Mouse (Mus musculus) spleen, adult 12 weeks (tissue): ENCODE data around the gene Ankrd27.
"Not testable (repeated sequence)": the region's sequence is repeated elsewhere in the genome, so short reads cannot be mapped to it uniquely, and the experiment has no call there.

Experiments
- DNase-seq: peaks from one replicate; pipeline ENCODE4 v3.0.0; 2022; ENCODE audit warnings: low spot score

Gene Ankrd27

DNA sequence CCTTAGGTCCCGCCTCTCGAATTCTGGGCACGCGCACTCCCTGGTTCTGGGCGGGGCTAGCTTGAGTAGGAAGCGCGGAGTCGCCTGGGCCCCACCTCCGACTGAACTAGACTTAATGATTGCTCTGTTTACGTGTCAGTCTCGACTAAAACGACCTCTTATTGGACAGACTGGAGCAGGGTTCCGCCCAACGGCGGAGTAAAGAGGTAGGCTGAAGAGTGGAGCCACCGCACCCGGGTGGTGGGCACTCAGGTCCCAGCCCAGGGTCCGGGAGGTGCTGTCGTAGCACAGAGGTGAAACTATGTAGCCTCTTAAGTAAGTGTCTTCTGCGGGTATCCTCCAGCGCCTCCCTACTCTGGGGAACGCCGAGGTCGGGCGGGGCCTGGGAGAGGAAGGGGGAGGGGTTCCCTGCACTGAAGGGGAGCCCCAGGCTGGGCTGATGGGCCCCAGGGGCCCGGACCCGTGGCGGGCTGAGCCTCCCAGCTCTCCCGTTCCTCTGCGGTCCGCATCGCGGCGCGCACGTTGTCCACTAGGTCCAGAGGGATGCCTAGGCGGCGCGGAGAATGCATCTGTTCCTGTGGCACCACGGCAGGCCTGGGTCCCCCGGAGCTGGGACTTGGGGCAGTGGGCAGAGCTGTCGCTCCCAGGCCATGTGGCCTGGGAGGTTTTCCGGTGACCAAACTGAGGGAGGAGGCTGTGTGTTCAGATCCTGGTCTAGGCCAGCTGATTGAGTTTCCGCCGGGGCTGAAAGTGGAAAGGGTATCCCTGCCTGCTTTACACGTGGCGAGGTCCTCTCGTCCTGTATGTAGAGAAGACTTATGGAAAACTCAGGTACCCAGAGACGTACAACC is at the start of gene Ankrd27:
Gene Ankrd27 (plus strand): TSS at position 190 of the 851 bp plus-strand sequence.
- peak; percentile 85 for DNase-seq

DNA sequence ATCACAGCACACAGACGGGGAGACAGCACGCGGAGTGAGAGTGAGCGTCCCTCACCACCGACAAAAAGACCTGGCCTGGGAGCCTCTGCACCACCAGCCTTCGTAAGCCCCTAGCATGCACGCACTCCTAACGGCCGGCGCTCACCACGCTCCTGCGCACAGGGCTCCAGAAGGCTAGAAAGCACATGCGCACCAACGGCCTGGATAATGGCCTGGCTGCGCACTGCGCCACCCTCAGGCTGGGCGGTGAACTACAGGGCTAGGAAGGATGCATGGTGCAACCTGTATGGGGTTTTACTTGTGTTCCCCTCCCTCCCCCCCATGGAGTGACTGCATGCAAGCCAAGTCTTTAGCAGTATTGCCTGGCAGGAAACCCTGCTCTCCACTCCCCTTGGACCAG is 48.5 kb upstream of the Ankrd27 start, which contains the start of gene Tdrd12:
Gene Tdrd12 (minus strand): TSS at position 184 of the 400 bp plus-strand sequence.
- DNase-seq: no peak

DNA sequence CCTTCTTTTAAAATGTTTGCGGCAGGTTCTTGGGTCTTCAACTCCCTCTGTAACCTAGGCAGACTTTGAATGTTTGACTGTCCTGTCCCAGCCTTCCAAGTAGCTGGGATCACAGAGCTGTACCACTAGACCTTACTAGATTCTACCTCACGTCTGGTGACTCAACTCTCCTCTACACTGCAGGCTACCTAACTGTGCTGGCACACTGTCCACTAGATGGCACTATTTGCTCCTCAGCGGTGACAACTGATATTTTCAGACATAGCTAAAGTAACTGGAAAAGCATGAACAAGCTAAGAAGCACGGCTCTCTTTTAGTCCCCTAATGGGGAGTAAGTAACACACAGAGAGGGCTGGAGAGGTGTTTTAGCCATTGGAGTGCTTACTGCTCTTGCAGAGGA is 40.2 kb upstream of the Ankrd27 start:
- DNase-seq: peak; percentile 47

DNA sequence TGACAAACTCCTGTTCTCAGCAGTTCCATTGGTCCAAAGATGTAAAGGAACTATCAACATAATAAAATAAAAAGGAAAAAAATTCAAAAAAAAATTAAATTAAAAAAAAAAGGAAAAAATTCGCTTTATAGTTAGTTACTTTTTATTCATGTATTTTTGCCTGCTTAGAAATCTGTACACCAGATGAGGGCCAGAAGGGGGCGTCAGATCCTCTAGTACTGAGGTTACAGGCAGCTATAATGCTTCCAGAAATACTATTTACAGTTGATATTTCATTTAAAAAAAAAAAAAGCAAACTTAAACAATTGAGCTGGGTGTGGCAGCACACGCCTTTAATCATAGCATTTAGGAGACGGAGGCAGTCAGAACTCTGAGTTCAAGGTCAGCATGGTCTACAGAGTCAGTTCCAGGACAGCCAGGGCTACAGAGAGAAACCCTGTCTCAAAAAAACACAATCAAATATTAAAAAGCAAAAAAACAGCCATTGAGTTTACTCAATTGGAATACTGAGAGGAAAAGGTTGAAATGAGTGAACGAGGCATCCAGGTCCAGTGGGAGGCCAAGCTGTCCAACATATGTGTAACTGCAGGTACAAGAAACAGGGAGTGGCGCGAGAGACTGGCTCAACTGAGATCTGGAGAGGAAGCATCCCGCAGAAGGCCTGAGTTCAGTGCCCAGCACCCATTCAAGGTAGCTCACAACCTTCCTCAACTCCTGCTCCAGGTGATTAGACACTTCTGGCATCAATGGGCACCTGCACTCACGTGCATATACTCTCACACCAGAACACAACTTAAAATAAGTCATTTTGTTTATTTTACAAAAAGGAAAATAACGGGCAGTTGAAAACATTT is 32.1 kb upstream of the Ankrd27 start:
- DNase-seq: peak; percentile 35

DNA sequence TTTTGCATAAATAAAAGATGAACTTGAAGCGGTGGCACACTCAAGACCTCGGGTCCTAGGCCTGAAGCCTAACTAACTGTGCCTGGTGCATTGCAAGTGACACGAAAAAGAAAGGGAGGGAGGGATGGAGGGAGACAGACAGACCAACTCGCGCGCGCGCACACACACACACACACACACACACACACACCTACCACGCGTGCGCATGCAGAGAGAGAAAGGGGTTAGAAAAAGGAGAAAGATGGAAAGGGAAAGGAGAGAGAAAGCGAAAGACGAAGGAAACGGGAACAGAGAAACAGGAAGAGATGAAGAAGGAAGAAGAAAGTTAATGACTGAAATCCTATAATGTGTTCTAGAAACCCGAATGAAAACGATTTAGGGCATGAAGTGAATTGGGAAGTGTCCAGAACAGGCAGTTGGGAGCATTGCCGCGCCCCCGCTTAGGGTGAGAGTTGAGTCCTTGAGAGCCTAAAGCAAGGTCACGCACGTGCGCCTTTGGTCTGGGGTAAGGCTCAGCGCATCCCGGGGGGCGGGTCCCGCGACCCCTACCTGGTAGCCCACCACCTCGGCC is 31.4 kb upstream of the Ankrd27 start:
- peak; percentile 52 for DNase-seq

DNA sequence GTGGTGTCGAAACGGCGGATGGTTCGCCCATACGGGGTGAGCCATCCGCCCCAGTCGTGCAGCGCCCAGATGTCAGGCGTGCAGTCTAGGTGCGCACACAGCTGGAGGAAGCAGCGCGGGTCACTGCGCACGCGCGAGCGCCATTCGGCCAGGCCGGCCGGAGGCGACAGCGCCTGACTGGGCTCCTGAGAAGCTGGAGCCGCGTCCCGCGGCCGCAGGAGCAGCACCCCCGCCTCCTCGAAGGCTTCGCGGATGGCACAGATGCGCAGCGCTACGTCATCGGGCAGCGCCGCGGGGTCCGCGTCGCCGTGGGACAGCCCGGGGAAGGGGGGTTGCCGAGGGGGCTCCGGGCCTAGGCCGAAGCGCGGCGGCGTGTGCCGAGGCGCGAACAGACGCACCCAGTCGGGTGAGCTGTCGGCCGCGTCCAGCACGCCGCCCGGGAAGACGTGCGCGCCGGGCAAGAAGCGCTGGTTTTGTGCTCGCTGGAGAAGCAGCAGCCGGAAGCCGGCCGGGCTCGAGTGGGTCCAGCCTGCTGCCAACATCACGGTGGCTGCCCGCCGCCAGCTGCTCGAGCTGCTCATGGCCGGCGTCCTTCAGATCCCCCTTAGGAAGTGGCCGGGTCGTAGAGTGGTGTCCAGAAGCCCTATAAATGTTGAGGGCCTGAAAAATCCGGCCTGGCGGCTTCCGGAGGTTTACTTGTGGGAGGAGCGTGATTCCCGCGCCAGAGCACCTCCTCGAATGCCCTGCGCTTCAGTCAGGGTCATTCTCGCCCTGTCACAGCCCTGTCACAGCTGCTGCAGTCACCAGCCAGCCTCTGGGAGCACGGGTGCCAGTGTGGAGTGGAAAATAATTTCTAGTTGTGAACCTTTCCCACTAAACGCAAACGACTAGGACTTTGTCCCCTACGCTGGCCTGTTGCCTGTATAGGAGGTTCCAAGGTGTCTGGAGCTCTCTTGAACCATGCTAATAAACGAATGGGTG is 30.5 kb upstream of the Ankrd27 start:
- peak; percentile 79 for DNase-seq

DNA sequence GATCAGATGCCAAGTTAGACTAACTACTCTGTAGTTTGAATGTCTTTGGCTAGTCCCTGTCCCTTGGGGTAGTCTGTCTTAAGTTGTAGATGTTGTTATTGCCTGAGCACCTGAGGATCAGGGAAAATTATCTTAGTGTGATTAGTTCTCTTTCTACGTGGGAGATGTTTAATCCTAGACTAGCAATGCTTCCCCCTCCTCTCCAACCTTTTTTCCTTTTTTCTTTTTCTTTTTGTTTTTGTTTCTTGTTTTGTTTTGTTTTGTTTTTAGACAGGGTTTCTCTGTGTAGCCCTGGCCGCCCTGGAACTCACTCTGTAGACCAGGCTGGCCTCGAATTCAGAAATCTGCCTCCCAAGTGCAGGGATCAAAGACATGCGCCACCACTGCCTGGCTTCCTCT is 29.8 kb upstream of the Ankrd27 start, which contains the start of gene Nudt19:
Gene Nudt19 (minus strand): TSS at position 100 of the 399 bp plus-strand sequence.
- no peak for DNase-seq

DNA sequence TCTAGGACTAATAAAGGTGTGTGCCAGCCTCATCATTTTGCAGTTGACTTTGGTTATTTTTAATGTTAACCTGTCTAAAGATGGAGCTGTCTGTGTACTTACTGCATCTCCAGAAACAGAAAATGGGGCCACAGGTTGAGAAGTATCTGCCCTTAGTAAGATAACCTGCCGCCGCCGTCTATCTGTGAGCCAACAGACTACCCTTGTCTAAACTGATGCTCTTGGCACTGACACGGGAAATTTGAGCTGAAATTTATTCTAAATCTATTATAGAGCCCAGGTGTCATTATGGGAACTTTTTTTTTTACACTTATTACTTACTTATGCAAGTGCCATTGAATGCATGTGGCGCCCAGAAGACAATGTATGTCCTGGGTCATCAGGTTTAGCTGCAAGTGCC is 29.1 kb upstream of the Ankrd27 start:
- peak; percentile 45 for DNase-seq

DNA sequence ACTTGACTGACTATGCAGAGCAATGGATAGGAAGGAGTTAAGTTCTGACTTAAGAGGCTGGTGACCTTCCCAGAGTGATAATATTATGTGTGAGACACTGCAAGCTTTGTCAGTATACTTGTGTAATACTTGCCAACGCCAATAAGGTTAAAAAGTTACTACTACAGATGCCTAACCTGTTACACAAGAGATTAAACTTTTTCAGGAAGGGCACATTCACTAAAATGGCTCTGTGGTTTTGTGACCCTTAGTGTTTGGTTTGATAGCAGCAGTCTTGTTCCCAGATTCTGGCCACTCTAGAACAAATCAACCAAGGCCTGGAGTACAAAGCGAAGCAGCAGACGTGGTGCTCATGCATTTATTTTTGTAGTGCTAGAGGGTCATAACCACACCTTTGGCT is 28.5 kb upstream of the Ankrd27 start:
- no peak for DNase-seq

DNA sequence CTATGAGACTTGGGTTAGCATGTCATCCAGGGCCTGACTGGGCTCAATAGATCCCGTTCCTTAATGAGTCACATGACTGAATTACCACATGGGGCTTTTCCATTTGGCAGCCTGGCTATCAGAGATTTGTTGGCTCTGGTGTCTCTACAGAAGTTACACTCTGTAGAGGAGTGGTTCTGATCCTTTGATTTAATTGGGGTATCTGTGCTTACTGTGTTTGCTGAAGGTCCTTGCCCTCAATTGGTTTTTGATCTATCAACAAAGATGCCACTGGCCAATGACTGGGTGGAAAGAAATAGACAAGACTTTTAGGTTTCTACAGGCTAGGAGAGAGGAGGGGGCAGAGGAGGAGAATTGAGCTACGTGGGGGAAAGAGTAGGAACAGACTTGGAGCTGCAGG is 27.4 kb upstream of the Ankrd27 start:
- DNase-seq: no peak

DNA sequence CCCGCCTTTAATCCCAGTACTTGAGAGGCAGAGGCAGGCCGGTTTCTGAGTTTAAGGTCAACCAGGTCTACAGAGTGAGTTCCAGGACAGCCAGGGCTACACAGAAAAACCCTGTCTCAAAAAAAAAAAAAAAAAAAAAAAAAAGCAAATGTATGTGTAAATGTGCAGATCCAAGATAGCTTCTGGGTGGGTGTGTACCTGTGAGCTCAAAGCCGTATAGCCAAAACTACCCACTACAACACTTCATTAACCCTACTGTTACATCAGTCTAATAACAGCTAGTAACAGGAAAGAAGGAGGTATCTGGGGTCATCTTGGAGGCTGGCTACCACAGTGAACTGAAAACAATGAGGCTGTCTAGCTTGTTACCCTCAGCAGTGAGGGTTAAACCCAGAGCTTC is 26.2 kb upstream of the Ankrd27 start:
- peak; percentile 36 for DNase-seq

DNA sequence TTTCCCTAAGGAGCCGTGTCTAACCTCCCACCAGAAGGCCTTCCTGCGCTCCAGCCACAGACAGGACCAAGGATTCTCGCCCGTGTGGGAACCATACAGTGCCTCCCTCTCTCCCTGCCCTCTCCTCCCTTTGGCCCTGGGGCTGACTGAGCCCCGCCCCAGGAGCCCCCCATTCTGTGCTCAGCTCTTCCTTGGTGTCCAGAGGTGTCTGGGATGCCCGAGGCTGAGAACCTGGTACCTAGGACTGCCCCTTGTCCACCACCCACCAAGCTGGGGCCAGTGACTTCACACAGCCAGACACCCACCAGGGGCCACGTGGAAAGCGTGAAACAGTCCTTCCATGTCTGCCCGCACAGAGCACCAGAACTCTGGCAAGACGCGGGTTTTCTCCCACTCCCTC is 23.0 kb upstream of the Ankrd27 start:
- DNase-seq: no peak

DNA sequence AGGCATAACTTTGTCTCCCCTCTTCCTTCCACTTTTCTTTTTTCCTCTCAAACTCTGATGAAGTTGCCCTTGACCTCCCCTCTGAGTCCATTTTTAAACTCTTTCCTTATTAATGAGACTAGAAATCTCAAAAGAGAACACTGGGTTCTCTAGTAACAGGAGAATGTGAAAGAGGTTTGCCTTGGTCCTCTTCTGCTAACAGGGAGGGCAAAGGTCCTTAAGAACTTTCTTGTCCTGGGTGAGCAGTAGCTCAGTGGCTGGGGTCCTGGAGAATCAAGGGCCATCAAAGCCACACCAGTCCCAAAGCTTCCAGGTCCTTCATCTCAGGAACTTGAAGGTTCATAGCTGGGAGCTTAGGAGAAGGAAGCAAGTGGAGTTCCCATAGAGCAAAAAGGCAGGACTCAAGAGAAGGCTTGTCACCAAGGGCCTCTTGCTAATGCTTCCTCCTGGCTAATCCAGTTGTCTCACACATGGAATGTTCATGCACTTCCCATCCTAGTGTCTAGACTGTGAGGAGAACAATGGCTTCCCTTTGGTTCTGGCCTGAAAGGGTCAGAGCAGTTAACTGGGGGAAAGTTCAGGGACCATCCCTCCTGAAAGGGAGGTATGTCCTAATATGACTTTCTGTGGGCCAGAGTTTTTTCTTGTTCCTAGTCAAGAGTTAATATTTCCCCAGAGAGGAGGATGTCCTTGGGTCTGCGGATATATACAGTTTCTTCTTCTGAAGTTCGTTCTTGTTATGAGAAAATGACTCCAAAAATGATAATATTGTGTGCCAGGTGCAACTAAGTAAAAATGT is 21.8 kb upstream of the Ankrd27 start:
- DNase-seq: no peak

DNA sequence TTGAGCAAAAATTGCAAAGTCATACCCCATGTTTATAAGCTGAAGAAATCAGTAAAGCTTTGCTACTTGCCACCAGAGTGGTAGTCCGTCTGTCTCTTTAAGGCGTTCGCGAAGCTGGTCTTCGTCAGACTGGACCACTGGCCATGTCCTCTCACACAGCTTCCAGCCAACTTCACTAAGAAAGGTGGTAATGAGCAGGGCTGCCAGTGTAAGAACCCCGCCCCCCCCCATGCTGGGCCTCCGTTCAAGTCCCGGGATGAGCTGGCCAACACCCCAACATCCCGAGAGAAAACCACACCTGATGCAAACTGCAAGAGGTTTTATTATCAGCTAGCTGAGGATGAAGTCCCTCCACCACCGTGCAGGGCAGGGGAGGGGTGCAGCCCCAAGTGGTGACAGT is 21.2 kb upstream of the Ankrd27 start:
- not testable (repeated sequence) for DNase-seq

DNA sequence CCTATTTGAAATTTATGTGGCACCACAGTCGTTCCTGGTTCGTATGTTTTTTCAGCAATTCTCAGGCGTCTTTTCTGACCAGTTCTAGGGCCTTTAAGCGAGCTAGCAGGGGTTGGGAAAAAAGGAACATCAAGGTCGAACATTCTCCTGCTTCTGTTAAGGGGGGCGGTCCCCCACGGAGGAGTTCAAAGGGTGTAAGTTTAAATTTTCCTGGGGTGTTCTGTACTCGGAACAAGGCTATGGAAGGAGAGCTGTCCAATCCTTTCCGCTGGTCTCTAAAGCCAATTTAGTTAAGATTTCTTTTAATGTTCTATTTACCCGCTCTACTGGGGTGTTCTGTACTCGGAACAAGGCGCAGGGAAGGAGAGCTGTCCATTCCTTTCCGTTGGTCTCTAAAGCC is 20.1 kb upstream of the Ankrd27 start:
- not testable (repeated sequence) for DNase-seq

DNA sequence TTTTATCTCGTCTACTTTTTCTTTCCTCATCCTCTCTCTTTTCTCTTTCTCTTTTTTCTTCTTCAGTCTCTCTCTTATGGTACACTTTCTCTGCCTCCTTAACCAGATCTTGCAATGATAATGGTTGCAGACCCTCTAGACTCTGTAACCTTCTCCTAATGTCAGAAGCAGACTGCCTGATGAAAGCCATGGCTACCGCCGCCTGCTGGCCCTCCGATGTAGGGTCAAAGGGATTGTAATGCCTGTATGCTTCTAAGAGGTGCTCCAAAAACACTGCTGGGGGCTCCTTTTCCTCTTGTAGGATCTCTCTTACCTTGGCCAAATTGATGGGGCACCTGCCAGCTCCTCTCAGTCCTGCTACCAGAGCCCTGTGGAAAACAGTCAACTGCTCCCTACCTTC is 16.3 kb upstream of the Ankrd27 start:
- not testable (repeated sequence) for DNase-seq

DNA sequence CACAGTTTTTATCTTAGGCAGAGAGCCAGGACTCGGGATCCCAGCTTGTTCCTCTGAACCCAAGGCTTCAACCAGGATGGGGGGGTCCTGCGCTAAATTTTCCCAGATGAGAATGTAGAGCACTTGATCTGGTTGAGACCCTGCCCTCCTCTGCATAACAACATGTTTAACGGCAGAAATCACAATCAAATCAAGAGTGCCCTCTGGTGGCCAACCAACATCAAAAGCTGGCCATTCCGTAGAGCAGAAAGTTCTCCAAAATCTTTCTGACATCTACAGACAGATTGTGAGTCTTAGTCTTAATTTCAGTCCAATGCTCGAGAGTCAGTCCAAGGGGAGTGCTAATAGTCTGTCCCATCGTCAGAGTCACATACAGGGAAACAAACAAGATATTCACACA is 15.2 kb upstream of the Ankrd27 start:
- not testable (repeated sequence) for DNase-seq

DNA sequence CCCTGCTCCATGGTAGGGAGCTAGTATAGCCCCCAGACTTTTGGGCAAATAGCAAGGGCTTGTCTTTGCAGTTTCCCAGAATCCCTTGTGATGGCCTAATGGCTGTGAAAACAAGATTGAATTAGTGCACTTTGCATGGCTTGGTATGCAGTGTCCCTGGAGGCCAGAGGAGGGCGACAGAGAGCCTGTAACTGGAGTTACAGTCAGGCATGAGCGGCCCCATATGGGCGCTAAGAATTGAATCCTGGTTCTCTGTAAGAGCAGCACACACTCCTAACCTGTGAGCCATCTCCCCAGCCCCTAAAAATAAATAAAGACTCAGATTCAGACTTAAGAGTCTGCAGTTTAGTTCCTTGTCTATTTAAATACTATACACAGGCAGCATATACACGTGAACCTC is 6.2 kb upstream of the Ankrd27 start:
- no peak for DNase-seq

DNA sequence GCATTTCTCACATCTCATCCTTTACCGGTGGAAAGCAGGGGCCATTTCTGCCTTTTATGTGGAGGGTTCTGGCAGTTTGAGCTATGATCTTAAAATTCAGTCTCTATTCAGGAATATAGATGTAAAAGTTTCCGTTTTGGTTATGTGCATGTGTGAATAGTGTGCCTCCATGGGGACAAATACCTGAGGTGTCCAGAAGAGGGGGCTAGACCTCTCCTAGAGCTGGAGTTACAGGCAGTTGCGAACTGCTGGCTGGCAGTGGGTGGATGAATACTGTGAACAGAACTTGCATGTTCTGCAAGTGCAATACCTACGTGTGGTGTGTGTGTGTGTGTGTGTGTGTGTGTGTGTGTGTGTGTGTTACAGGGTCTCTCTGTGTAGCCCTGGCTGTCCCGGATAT is 3.3 kb upstream of the Ankrd27 start:
- no peak for DNase-seq

DNA sequence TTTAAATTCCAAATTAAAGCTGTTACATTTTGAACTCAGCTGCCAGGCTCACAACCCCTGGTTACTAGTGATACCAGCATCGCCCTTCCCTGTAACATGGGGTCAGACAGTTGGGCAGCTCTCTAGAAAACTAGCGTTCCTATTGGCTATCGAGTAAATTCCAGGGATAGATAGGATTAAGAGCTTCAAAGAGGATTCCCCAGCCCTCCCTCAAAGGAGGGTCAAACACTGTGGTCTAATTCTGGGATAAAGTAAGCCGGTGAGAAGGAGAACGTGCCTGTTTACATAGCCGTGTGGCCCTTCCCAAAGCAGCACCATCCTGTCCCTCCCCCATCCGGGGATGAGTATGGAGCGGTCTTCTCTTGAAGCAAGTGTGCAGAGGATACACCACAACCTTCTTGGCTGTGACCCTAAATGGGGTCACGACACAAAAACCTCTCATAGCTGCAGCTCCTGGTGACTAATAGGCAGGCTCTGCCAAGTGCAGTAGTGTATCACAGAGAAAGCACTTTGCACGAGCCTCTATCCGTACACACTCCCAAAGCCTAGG is 2.5 kb upstream of the Ankrd27 start:
- DNase-seq: no peak
